Mouse (Mus musculus) neural tube, postnatal 0 days (tissue): ENCODE measurements around the gene Nr3c2. TPM values are rescaled to one million over a fixed set of nuclear protein-coding genes. Genes with fewer than 3 reads are reported as not detected.

ENCODE experiments used
- polyA plus RNA-seq: library from polyadenylated mRNA; unstranded; fragments of >200 nt; fragmentation: Nextera tagmentation; extraction: Ambion mirVana; gene quantifications from 2 replicates; pipeline ENCODE4 v1.2.1, GENCODE M21; 2015

Gene Nr3c2
- polyA plus RNA-seq = 8.9 and 10.2 TPM in 2 replicates

DNA sequence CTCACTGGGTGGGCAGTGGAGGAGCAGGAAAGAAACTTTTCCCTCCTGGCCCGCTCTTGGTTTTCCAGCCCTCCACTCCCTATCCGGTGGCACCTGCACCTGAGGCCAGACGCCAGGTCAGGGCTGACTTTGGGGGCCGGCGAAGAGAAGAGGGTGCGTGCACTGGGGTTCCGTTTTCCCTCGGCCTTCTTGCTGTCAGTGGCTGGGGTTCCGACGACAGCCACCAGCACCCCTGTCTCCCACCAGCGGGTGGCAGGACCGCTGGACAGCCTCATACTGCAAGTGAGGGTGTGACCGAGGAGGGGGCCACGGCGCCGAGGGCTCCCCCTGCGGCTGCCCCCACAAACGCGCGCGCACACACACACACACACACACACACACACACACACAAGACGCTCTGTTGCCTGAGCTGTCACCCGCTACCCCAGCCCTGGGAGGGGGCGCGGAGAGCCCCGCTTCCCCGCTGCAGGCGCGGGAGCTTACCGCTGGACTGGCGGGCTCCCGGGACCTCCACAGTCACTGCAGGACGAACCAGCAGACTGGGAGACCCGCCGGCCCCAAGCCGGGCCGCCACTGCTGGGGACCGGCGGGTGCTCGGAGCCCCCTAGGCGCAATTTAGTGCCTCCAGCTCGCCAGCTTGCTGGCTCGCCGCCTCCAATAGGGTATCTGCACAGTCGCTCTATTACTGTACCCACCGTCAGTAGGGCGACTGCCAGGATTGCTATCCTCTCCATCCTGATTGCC is at the start of gene Nr3c2:
TSS of gene Nr3c2 (plus strand) at position 32 of the 744 bp plus-strand sequence.

